Mouse (Mus musculus) hindbrain, embryonic 12.5 days (tissue): ENCODE results near the gene C1qtnf12. TPM values are rescaled to one million over a fixed set of nuclear protein-coding genes. Genes with fewer than 3 reads are reported as not detected.
A peak's percentile ranks its signal among the peaks of the same experiment; 100 is the strongest.

Experiments
- ATAC-seq: fragments of 200-750 bp; cut with Nextera tagmentation; 2 replicates; pipeline ENCODE4 v1.8.0; 2017; ENCODE audit warnings: moderate TSS enrichment; ENCODE audit not compliant: low FRiP score
- H3K27ac ChIP-seq: fragments of 300-500 bp; sonication (generic); 2 replicates; pipeline ENCODE4 v1.5.1; 2016; ENCODE audit warnings: mild to moderate bottlenecking
- H3K27me3 ChIP-seq: fragments of 300-500 bp; sonication (generic); 2 replicates; pipeline ENCODE4 v1.6.1; 2016; ENCODE audit warnings: mild to moderate bottlenecking
- H3K36me3 ChIP-seq: fragments of 300-500 bp; sonication (generic); 2 replicates; pipeline ENCODE4 v1.6.1; 2016; ENCODE audit warnings: mild to moderate bottlenecking
- H3K4me1 ChIP-seq: fragments of 300-500 bp; sonication (generic); 2 replicates; pipeline ENCODE4 v1.6.1; 2016
- H3K4me2 ChIP-seq: fragments of 300-500 bp; sonication (generic); replicated peaks from 2 replicates; pipeline ENCODE4 v1.6.1; 2016; ENCODE audit warnings: mild to moderate bottlenecking
- H3K4me3 ChIP-seq: fragments of 300-500 bp; sonication (generic); 2 replicates; pipeline ENCODE4 v1.5.1; 2016; ENCODE audit warnings: mild to moderate bottlenecking
- H3K9ac ChIP-seq: fragments of 300-500 bp; sonication (generic); 2 replicates; pipeline ENCODE4 v1.6.1; 2016; ENCODE audit warnings: mild to moderate bottlenecking, moderate library complexity
- H3K9me3 ChIP-seq: fragments of 300-500 bp; sonication (generic); replicated peaks from 2 replicates; pipeline ENCODE4 v1.6.1; 2016; ENCODE audit warnings: mild to moderate bottlenecking
- WGBS: fragments of 180-500 bp; shearing (Covaris S2); methylation state at CpG from one replicate; pipeline ENCODE4 v1.1.7; 2016; 5-methylcytosine and 5-hydroxymethylcytosine counted together
- polyA plus RNA-seq: library from polyadenylated mRNA; unstranded; fragments of >200 nt; fragmentation: Nextera tagmentation; extraction: Ambion mirVana; gene quantifications from 2 replicates; pipeline ENCODE4 v1.2.1, GENCODE M21; 2016

The C1qtnf12 gene
- polyA plus RNA-seq: 17.2 and 25.7 TPM in 2 replicates

- peak within 1 kb of the TSS; percentile 79 for H3K4me2 ChIP-seq
- peak within 1 kb of the TSS; percentile 71 for H3K9ac ChIP-seq
- peaks cover 43% of the 10 kb centered on the region for H3K36me3 ChIP-seq
- ATAC-seq: peak; percentile 71
- H3K27ac ChIP-seq: peak within 1 kb of the TSS; percentile 44
- H3K4me1 ChIP-seq: peaks cover 19% of the 10 kb centered on the region
- no peaks in the 10 kb centered on the region for H3K9me3 ChIP-seq
- H3K4me3 ChIP-seq: peak within 1 kb of the TSS; percentile 44
- H3K27me3 ChIP-seq: no peaks in the 10 kb centered on the region
- WGBS: under 1% methylated on average over 39 of the region's 42 CpGs
Observed at GRCm38 (mm10) chr4:155962167-155962971, at the start of gene C1qtnf12. TSS of gene C1qtnf12 (plus strand) at chr4:155962318.

- Histone ChIP-seq H3K4me2 (no peak overlapping the region), H3K36me3 (no peaks in the 10 kb centered on the region), H3K27me3 (no peaks in the 10 kb centered on the region), H3K4me3 (no peak overlapping the region), H3K4me1 (no peaks in the 10 kb centered on the region), H3K9me3 (no peaks in the 10 kb centered on the region), H3K27ac (no peak overlapping the region), H3K9ac (no peak overlapping the region)
- no peak for ATAC-seq
- WGBS: 67% methylated on average over 1 of the region's 1 CpGs
Observed at GRCm38 (mm10) chr4:155932031-155932430, 30.1 kb upstream of the C1qtnf12 start.

GRCm38 (mm10) chr4:155943049-155943452, 19.1 kb upstream of the C1qtnf12 start:
- Histone ChIP-seq H3K36me3 (peaks cover 13% of the 10 kb centered on the region; the same call in 1 of the 2 replicates), H3K27ac (peak overlapping the region; percentile 88), H3K9me3 (no peaks in the 10 kb centered on the region), H3K9ac (peak overlapping the region; percentile 91), H3K4me2 (peak overlapping the region; percentile 95), H3K4me1 (peaks cover 17% of the 10 kb centered on the region), H3K4me3 (peak overlapping the region; percentile 92), H3K27me3 (no peaks in the 10 kb centered on the region; the same call in 1 of the 2 replicates)
- WGBS: 1% methylated on average over 17 of the region's 17 CpGs
- peak; percentile 66 for ATAC-seq

- Histone ChIP-seq H3K36me3 (peaks cover 18% of the 10 kb centered on the region), H3K4me3 (peak within 1 kb of the TSS; percentile 92), H3K9me3 (no peaks in the 10 kb centered on the region), H3K9ac (peak within 1 kb of the TSS; percentile 91), H3K4me1 (peaks cover 17% of the 10 kb centered on the region), H3K4me2 (peak within 1 kb of the TSS; percentile 95), H3K27ac (peak within 1 kb of the TSS; percentile 88), H3K27me3 (no peaks in the 10 kb centered on the region; the same call in 1 of the 2 replicates)
- WGBS: under 1% methylated on average over 61 of the region's 85 CpGs
- peak; percentile 98 for ATAC-seq
Observed at GRCm38 (mm10) chr4:155943534-155944249, 18.4 kb upstream of the C1qtnf12 start, which contains the start of gene Ube2j2. TSS of gene Ube2j2 (plus strand) at chr4:155943831.

GRCm38 (mm10) chr4:155944271-155944670, 17.8 kb upstream of the C1qtnf12 start:
- Histone ChIP-seq H3K4me1 (peaks cover 17% of the 10 kb centered on the region), H3K27ac (peak overlapping the region; percentile 88; the same call in 1 of the 2 replicates), H3K9me3 (no peaks in the 10 kb centered on the region), H3K9ac (peak overlapping the region; percentile 91), H3K4me2 (peak overlapping the region; percentile 95), H3K27me3 (no peaks in the 10 kb centered on the region; the same call in 1 of the 2 replicates), H3K4me3 (peak overlapping the region; percentile 92), H3K36me3 (peaks cover 22% of the 10 kb centered on the region)
- under 1% methylated on average over 17 of the region's 17 CpGs for WGBS
- ATAC-seq: peak; percentile 14; the same call in 1 of the 2 replicates

GRCm38 (mm10) chr4:155947094-155947493, 15.0 kb upstream of the C1qtnf12 start:
- no peak overlapping the region for H3K27ac ChIP-seq
- peaks cover 51% of the 10 kb centered on the region for H3K36me3 ChIP-seq
- no peak overlapping the region for H3K4me3 ChIP-seq
- no peak overlapping the region for H3K9ac ChIP-seq
- ATAC-seq: no peak
- H3K27me3 ChIP-seq: no peaks in the 10 kb centered on the region
- peaks cover 17% of the 10 kb centered on the region for H3K4me1 ChIP-seq
- H3K4me2 ChIP-seq: no peak overlapping the region
- no peaks in the 10 kb centered on the region for H3K9me3 ChIP-seq

GRCm38 (mm10) chr4:155955491-155955890, 6.6 kb upstream of the C1qtnf12 start:
- H3K36me3 ChIP-seq: peaks cover 76% of the 10 kb centered on the region
- WGBS: 97% methylated on average over 6 of the region's 6 CpGs

GRCm38 (mm10) chr4:155959275-155959674, 2.8 kb upstream of the C1qtnf12 start:
- H3K36me3 ChIP-seq: peaks cover 46% of the 10 kb centered on the region
- peaks cover 19% of the 10 kb centered on the region for H3K4me1 ChIP-seq
- 9% methylated on average over 5 of the region's 5 CpGs for WGBS
- no peak overlapping the region for H3K9ac ChIP-seq
- H3K9me3 ChIP-seq: no peaks in the 10 kb centered on the region
- H3K27me3 ChIP-seq: no peaks in the 10 kb centered on the region
- H3K27ac ChIP-seq: no peak overlapping the region
- H3K4me3 ChIP-seq: no peak overlapping the region
- ATAC-seq: peak; percentile 53
- no peak overlapping the region for H3K4me2 ChIP-seq

More at GRCm38 (mm10) chr4:155955491-155955890, 6.6 kb upstream of the C1qtnf12 start:
- H3K27me3 ChIP-seq: no peaks in the 10 kb centered on the region
- no peak overlapping the region for H3K4me3 ChIP-seq
- no peak overlapping the region for H3K4me2 ChIP-seq
- ATAC-seq: no peak
- no peak overlapping the region for H3K9ac ChIP-seq
- no peaks in the 10 kb centered on the region for H3K4me1 ChIP-seq
- H3K9me3 ChIP-seq: no peaks in the 10 kb centered on the region
- no peak overlapping the region for H3K27ac ChIP-seq

GRCm38 (mm10) chr4:155963106-155963505, 988 bp downstream of the C1qtnf12 start:
- peak overlapping the region; percentile 71 for H3K9ac ChIP-seq
- H3K4me3 ChIP-seq: peak overlapping the region; percentile 44

GRCm38 (mm10) chr4:155964396-155964795, 2.3 kb downstream of the C1qtnf12 start:
- no peaks in the 10 kb centered on the region for H3K27me3 ChIP-seq
- no peak overlapping the region for H3K4me3 ChIP-seq
- H3K9me3 ChIP-seq: no peaks in the 10 kb centered on the region
- H3K36me3 ChIP-seq: peaks cover 29% of the 10 kb centered on the region
- no peak for ATAC-seq
- H3K9ac ChIP-seq: no peak overlapping the region
- WGBS: 92% methylated on average over 11 of the region's 11 CpGs
- H3K27ac ChIP-seq: no peak overlapping the region
- peaks cover 19% of the 10 kb centered on the region for H3K4me1 ChIP-seq
- no peak overlapping the region for H3K4me2 ChIP-seq

More at GRCm38 (mm10) chr4:155963106-155963505, 988 bp downstream of the C1qtnf12 start:
- Histone ChIP-seq H3K9me3 (no peaks in the 10 kb centered on the region), H3K4me1 (peaks cover 19% of the 10 kb centered on the region), H3K27ac (no peak overlapping the region), H3K27me3 (no peaks in the 10 kb centered on the region), H3K36me3 (peaks cover 35% of the 10 kb centered on the region), H3K4me2 (peak overlapping the region; percentile 79)
- ATAC-seq: no peak
- 58% methylated on average over 7 of the region's 7 CpGs for WGBS

- Histone ChIP-seq H3K36me3 (peaks cover 24% of the 10 kb centered on the region), H3K9me3 (no peaks in the 10 kb centered on the region), H3K27me3 (no peaks in the 10 kb centered on the region), H3K4me3 (no peak overlapping the region), H3K9ac (no peak overlapping the region), H3K27ac (no peak overlapping the region), H3K4me2 (no peak overlapping the region), H3K4me1 (no peaks in the 10 kb centered on the region)
- ATAC-seq: no peak
- WGBS: 83% methylated on average over 13 of the region's 13 CpGs
Observed at GRCm38 (mm10) chr4:155969043-155969653, 7.0 kb downstream of the C1qtnf12 start.

- Histone ChIP-seq H3K4me1 (no peaks in the 10 kb centered on the region), H3K36me3 (peaks cover 14% of the 10 kb centered on the region), H3K9me3 (no peaks in the 10 kb centered on the region), H3K4me2 (no peak overlapping the region), H3K27ac (no peak overlapping the region), H3K9ac (no peak overlapping the region), H3K4me3 (no peak overlapping the region), H3K27me3 (no peaks in the 10 kb centered on the region)
- no peak for ATAC-seq
- WGBS: 89% methylated on average over 5 of the region's 5 CpGs
Observed at GRCm38 (mm10) chr4:155970286-155970685, 8.2 kb downstream of the C1qtnf12 start.
